Mouse (Mus musculus): Measurements from ENCODE around the gene Mydgf. TPM values are rescaled to one million over a fixed set of nuclear protein-coding genes. Genes with fewer than 3 reads are reported as not detected.

The Mydgf gene
- polyA plus RNA-seq, 1 experiment from 2014 or later: 80.7 TPM

DNA sequence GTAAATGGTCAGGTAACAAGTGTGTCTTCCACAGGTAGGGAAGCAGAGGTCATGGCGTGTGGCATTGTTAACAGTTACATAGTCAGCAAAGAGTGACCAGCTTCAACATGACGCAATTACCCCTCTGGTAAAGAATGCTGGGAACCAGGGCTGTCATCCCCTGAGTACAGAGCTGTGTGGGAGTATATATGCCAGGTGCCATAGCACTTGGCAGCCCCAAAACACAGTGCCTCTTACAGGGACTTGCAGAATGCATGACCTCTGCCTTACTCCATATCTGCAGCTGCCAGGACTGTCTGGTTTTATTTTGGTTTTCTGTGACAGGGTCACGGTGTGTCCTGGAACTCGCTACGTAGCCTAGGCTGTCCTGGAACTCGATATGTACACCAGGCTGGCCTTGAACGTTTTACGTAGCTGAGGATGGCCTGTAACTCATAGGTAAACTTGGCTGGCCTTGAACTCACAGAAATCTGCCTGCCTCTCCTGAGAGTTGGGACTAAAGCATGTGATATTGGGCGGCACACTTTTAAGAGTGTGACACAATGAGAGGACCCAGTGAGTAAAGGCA lies 24.3 kb upstream of the Mydgf start:
- peaks cover 4% of the 10 kb centered on the region; the same call in 1 of the 2 replicates for H3K4me1 ChIP-seq
- H3K36me3 ChIP-seq: peaks cover 96% of the 10 kb centered on the region
- no peak for DNase-seq (ENCODE audit: low spot score)
- no peak overlapping the region for H3K4me3 ChIP-seq
- no peaks in the 10 kb centered on the region for H3K27me3 ChIP-seq (ENCODE audit: low read depth, poor library complexity, severe bottlenecking)
- 94% methylated on average over 9 of the region's 9 CpGs for WGBS
- no peaks in the 10 kb centered on the region for H3K9me3 ChIP-seq (replicated peaks)
- no peak overlapping the region for H3K27ac ChIP-seq

DNA sequence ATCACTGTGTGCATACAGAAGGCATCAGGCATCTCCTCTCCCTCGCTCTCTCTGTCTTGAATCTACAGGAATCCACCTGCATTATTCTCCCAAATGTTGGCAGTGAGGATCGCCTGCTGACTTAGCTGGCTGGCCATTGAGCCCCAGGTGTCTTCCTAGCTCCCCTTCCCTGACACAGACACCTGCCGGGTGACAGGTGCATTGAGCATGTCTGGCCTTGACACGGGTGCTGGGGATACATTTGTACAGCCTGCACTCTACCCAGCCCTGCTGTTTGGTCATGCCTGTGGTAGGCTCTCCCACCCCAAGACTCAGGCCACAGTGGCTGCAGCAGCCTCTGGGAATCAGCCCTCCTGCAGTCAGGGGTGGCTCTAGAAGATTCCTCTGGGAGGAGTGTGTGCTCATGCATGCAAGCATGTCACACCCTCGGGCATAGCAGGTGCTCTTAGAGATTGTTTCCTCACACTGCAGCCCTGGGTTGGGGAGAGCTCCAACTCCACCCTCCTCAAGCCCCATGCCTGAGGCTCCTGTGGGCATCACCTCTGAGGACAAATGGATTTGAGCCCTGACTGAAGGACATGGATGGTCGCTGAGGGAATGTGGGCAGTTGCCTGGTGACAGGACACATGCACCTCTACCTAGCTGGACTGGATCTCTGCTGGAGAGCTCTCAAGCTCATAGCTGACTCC lies 23.4 kb upstream of the Mydgf start:
- no peaks in the 10 kb centered on the region for H3K27me3 ChIP-seq (ENCODE audit: low read depth, poor library complexity, severe bottlenecking)
- H3K4me3 ChIP-seq: no peak overlapping the region
- DNase-seq (ENCODE audit: low spot score): no peak
- peaks cover 100% of the 10 kb centered on the region for H3K36me3 ChIP-seq
- H3K27ac ChIP-seq: no peak overlapping the region
- 84% methylated on average over 6 of the region's 6 CpGs for WGBS
- no peaks in the 10 kb centered on the region for H3K9me3 ChIP-seq (replicated peaks)
- no peaks in the 10 kb centered on the region for H3K4me1 ChIP-seq

DNA sequence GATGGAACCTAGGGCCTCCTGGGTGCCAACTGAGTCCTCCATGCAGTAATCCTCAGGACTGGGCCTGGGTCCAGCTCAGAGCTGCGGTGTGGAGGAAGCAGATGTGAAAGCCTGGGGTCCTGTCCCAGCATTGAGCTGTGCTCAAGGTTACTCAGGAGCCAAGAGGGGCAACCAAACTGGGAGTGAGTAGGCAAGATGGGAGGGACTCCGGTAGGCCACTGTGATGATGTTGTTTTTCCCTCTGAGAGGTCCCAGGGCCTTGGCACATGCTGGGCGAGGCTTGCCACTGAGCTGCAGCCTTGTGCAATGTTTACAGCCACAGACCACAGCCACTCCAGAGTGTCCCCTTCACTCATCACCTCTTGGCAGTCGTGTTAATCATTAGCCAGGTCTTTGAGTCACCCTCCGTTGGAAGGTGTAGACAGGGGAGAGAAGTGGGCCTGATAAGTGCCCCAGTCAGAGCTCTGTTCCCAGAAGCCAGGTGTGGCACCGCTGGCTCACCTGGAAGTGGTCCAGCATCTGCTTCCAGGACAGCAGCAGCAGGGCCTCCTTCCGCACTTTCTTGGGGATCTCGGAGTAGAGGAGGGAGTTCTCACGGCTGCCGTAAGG lies 22.7 kb upstream of the Mydgf start:
- H3K27ac ChIP-seq: no peak overlapping the region
- no peak for DNase-seq (ENCODE audit: low spot score)
- no peaks in the 10 kb centered on the region for H3K4me1 ChIP-seq
- no peaks in the 10 kb centered on the region for H3K9me3 ChIP-seq (replicated peaks)
- WGBS: 92% methylated on average over 10 of the region's 10 CpGs
- peaks cover 100% of the 10 kb centered on the region for H3K36me3 ChIP-seq
- no peak overlapping the region for H3K4me3 ChIP-seq
- no peaks in the 10 kb centered on the region for H3K27me3 ChIP-seq (ENCODE audit: low read depth, poor library complexity, severe bottlenecking)

DNA sequence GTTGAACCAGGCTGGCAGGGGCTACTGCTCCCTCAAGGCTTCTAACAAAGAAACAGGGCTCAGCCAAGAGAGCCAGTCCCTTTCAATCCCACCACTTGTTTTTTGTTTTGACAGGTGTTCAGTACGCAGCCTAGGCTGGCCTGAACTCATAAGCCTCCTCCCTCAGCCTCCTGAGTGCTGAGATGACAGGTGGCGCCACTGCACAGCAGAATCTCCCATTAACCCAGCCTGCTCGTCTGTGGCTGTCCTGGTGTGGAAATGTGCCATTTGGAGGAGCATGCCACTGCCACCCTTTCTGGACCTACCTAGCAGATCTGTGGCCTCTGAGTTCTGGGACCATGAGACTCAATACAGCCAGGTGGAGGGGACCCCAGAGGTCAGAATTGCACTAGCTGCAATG lies 20.0 kb upstream of the Mydgf start:
- Histone ChIP-seq H3K9me3 (replicated peaks) (no peaks in the 10 kb centered on the region), H3K36me3 (peaks cover 99% of the 10 kb centered on the region), H3K27me3 (ENCODE audit: low read depth, poor library complexity, severe bottlenecking) (no peaks in the 10 kb centered on the region), H3K4me3 (no peak overlapping the region), H3K27ac (no peak overlapping the region), H3K4me1 (no peaks in the 10 kb centered on the region)
- WGBS: 65% methylated on average over 3 of the region's 3 CpGs
- DNase-seq (ENCODE audit: low spot score): no peak

DNA sequence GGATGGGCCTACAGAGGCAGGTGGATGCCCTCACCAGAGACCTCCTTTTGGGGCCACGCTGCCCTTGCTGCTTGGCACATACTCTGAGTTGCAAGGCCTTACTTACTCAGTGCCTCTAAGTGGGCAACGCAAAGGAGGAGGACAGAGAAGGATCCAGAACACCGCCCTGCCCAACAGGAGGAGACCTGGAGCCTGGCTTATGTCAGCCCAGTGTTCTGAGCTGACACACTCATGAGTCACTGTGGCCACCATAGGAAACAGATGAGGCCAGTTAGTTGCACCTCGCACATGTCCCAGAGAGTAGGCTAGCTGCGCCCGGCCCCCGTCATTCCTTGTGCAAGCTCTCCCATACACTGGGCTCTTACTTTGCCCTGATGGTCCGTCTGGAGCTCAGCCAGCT lies 18.8 kb upstream of the Mydgf start:
- DNase-seq (ENCODE audit: low spot score): no peak
- Histone ChIP-seq H3K27me3 (ENCODE audit: low read depth, poor library complexity, severe bottlenecking) (no peaks in the 10 kb centered on the region), H3K4me1 (no peaks in the 10 kb centered on the region), H3K4me3 (no peak overlapping the region), H3K36me3 (peaks cover 99% of the 10 kb centered on the region), H3K9me3 (replicated peaks) (no peaks in the 10 kb centered on the region), H3K27ac (no peak overlapping the region)
- WGBS: 92% methylated on average over 8 of the region's 8 CpGs

DNA sequence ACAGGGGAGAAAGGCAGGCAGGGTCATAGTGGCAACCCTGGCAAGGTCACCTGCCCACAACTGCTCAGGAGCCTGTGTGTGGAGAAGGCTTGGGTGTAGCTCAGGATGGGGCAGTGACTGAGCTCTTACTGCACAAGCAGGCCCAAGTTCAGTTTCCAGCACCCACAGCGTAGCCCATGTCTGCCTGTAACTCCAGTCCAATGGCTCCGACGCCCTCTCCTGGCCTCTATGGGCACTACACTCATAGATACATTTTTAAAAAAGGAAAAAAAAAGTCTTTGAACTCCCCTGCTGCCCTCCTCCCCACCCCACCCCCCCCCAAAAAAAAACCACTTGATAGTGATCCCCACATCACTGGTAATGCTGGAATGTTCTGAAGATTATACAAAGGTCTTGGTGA lies 17.9 kb upstream of the Mydgf start:
- Histone ChIP-seq H3K27ac (no peak overlapping the region), H3K27me3 (ENCODE audit: low read depth, poor library complexity, severe bottlenecking) (no peaks in the 10 kb centered on the region), H3K9me3 (replicated peaks) (no peaks in the 10 kb centered on the region), H3K4me3 (no peak overlapping the region), H3K4me1 (no peaks in the 10 kb centered on the region), H3K36me3 (peaks cover 99% of the 10 kb centered on the region)
- WGBS: 83% methylated on average over 3 of the region's 3 CpGs
- DNase-seq (ENCODE audit: low spot score): no peak

DNA sequence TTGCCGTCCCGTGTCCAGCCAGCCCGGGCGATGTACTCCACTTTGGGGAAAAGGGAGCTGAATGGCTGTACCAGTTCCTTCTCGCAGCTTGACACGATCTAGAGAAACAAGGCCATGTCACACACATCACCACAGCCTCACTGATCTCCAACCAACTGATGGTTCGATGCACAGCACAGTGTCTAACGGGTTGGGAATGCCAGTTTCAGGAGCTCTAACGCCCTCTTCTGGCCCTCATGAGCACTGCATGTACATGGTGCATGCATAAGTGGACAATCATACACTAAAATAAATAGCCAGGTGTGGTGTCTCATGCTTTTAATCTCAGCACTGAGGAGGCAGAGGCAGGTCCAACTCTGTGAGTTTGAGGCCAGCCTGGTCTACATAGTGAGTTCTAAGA lies 16.9 kb upstream of the Mydgf start:
- 87% methylated on average over 9 of the region's 9 CpGs for WGBS
- Histone ChIP-seq H3K27me3 (ENCODE audit: low read depth, poor library complexity, severe bottlenecking) (no peaks in the 10 kb centered on the region), H3K36me3 (peaks cover 99% of the 10 kb centered on the region), H3K4me1 (no peaks in the 10 kb centered on the region), H3K4me3 (no peak overlapping the region), H3K27ac (no peak overlapping the region), H3K9me3 (replicated peaks) (no peaks in the 10 kb centered on the region)
- DNase-seq (ENCODE audit: low spot score): no peak

DNA sequence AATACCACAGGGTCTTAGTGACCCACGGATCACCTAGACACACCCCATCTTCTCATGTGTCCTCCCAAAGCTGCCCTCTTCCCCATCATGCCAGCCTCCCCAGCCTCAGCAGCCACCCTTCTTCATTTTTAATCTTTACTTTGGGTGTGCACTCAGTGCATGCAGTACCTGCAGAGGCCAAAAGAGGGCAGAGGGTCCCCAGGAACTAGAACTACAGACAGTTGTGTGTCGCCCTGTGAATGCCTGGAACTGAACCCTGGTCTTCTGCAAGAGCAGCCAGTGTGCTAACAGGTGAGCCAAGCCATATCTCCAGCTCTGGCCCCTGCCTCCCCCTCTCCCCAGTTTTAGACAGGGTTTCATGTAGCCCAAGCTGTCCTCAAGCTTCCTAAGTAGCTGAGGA lies 13.1 kb upstream of the Mydgf start:
- Histone ChIP-seq H3K9me3 (replicated peaks) (no peaks in the 10 kb centered on the region), H3K4me3 (no peak overlapping the region), H3K27me3 (ENCODE audit: low read depth, poor library complexity, severe bottlenecking) (no peaks in the 10 kb centered on the region), H3K4me1 (no peaks in the 10 kb centered on the region), H3K36me3 (peaks cover 99% of the 10 kb centered on the region), H3K27ac (no peak overlapping the region)
- 73% methylated on average over 2 of the region's 2 CpGs for WGBS
- no peak for DNase-seq (ENCODE audit: low spot score)

DNA sequence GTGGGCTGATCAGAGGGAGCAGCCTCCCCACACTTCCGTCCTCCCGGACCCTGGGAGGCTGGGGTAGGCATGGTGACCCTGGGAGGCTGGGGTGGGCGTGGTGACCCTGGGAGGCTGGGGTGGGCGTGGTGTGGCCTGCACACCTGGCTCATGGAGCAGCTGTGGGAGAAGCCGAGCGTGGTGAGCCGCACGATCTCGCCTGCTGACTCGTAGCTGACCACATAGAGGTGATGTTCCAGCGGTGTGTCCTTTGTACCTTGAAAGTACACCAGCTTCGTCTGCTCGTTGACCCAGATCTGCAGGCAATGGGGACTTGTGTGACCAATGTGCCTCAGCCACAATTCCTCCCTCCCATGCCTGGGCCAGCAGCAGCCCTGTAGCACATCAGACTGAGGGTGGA lies 11.0 kb upstream of the Mydgf start:
- H3K27ac ChIP-seq: no peak overlapping the region
- H3K4me3 ChIP-seq: no peak overlapping the region
- no peaks in the 10 kb centered on the region for H3K4me1 ChIP-seq
- H3K27me3 ChIP-seq (ENCODE audit: low read depth, poor library complexity, severe bottlenecking): no peaks in the 10 kb centered on the region
- peaks cover 98% of the 10 kb centered on the region for H3K36me3 ChIP-seq
- 94% methylated on average over 13 of the region's 13 CpGs for WGBS
- no peaks in the 10 kb centered on the region for H3K9me3 ChIP-seq (replicated peaks)
- no peak for DNase-seq (ENCODE audit: low spot score)

DNA sequence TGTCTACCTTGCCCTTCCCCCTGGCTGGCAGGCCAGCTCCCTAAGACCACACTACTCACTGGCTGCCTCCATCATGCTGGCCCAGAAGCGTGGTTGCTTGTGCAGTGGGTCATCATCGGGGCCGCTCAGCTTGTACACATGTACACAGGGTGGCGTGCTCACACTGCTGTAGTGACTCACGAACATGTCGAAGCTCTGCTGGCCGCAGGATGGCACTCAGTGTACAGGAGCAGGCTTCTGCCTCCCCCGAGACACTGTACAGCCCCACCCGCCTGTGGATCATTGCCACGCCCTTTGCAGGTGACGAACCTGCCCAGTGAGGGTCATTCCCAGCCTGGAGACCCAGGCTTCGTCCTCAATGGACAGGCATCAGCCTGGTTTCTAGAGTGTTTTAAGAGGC lies 10.6 kb upstream of the Mydgf start:
- WGBS: 95% methylated on average over 12 of the region's 12 CpGs
- H3K27me3 ChIP-seq (ENCODE audit: low read depth, poor library complexity, severe bottlenecking): no peaks in the 10 kb centered on the region
- no peak overlapping the region for H3K4me3 ChIP-seq
- H3K4me1 ChIP-seq: no peaks in the 10 kb centered on the region
- H3K9me3 ChIP-seq (replicated peaks): no peaks in the 10 kb centered on the region
- DNase-seq (ENCODE audit: low spot score): no peak
- no peak overlapping the region for H3K27ac ChIP-seq
- peaks cover 99% of the 10 kb centered on the region for H3K36me3 ChIP-seq

DNA sequence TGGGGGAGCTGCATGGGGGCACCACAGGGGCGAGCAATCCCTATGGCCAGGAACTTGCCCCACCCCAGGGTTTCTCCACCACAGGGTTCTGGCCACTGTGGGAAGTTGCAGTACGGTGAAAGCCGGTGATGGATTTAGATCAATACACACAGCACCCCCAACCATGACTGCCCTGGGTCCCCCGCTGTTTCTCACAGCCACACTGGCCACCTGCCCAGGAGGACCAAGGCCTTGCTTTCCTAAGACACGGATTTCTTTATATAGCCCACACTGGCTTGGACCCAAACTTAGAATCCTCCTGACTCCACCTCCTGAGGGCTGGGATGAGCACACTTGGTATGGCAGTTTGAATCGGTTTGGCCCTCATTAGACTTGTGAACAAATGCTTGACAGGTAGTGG lies 7.5 kb upstream of the Mydgf start:
- Histone ChIP-seq H3K27ac (no peak overlapping the region), H3K4me1 (no peaks in the 10 kb centered on the region), H3K9me3 (replicated peaks) (no peaks in the 10 kb centered on the region), H3K4me3 (no peak overlapping the region), H3K36me3 (peaks cover 96% of the 10 kb centered on the region), H3K27me3 (ENCODE audit: low read depth, poor library complexity, severe bottlenecking) (no peaks in the 10 kb centered on the region)
- WGBS: 90% methylated on average over 6 of the region's 6 CpGs
- no peak for DNase-seq (ENCODE audit: low spot score)

DNA sequence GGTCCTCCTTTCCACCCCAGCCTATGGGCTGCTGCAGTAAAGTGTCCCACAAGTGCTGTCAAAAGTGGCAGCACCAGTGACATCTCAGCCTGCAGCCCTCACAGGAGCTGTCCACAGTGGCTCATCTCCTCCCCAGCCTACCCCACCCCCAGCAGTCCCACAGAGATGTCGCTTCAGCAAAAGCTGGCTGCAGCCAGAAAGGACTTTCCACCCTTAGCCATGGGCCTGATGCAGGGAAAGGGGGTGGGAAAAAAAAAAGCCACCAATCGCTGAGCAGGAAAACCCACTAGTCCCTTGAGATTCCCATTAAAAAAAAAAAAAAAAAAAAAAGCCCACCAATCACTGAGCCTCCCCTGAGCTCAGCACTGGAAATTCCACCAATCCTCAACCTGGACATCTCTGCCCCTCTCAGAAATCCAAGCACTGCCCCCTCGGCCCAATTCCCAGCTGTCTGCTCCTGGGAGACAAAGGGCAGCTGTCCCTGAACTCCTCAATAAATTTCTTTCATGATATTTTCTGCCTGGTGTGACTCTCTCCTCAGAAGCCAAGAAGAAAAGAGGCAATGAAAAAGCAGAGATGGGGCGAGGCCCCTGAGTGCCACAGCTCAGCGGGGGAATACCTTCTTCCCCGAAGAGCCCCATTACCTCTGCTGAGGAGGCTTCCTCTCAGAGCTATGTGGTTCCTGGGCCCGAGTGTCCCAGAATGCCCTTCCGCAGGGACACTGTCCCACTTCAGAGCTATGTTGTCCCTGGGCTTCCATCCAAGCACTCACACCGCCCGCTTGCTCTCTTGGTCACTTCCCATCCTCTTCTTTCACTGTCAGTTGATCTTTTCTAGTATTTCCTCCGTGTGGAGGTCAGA lies 1.8 kb upstream of the Mydgf start:
- Histone ChIP-seq H3K4me1 (peaks cover 30% of the 10 kb centered on the region), H3K27me3 (ENCODE audit: low read depth, poor library complexity, severe bottlenecking) (no peaks in the 10 kb centered on the region), H3K4me3 (no peak overlapping the region), H3K9me3 (replicated peaks) (no peaks in the 10 kb centered on the region), H3K27ac (peak overlapping the region; percentile 65), H3K36me3 (peaks cover 63% of the 10 kb centered on the region)
- WGBS: 49% methylated on average over 11 of the region's 11 CpGs
- no peak for DNase-seq (ENCODE audit: low spot score)

All from limb, embryonic 10.5 days (tissue).